Mouse (Mus musculus) cerebellum, adult 2 months (tissue): ENCODE results near the gene Zdhhc18.

Source experiments
- CTCF ChIP-seq: fragments of 200-500 bp; IDR thresholded peaks from 2 replicates; pipeline ENCODE4 v1.5.1; 2011; ENCODE audit warnings: low read depth, mild to moderate bottlenecking, control low read depth, low read length, moderate library complexity, borderline replicate concordance; ENCODE audit not compliant: insufficient read depth
- POLR2A ChIP-seq: fragments of 200-500 bp; IDR thresholded peaks from 2 replicates; pipeline ENCODE4 v1.6.1; 2011; ENCODE audit warnings: low read length, control low read depth, borderline replicate concordance; ENCODE audit not compliant: insufficient read depth

DNA sequence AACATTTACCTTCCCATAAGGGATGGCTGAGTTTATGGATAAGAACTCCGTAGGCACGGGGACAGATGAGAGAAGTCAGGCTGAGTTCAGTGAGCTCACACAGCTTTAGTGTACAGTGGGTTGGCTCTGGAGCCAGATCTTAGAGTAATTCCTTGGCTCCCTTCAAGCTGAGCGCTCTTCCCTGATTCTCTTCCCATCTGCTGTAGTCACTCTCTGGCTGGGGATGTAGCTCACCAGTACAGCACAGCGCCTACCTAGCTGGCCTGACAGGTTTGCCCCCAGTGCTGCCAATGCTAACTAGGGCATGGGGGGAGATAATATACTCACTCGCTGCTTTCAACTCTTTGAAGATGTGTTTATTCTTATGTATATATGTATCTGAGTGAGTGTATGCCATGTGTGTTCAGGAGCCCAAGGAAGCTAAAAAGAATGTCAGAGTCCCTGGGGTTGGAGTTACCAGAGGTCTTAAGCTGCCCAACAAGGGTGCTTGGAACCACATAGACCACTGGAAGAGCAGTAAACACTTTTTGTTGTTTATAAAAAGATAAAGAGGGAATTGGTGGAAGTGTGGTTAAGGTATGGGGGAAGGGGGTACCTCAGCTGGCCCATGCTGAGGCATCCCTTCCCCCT, 8.0 kb upstream of the Zdhhc18 start:
- TF ChIP-seq POLR2A (no peak), CTCF (no peak)
